Mouse (Mus musculus): ENCODE results near the gene Retsat. TPM values are rescaled to one million over a fixed set of nuclear protein-coding genes. Genes with fewer than 3 reads are reported as not detected.

Gene Retsat
- total and polyA plus RNA-seq, 2 experiments from 2014 or later: 41.8 to 64.4 TPM

DNA sequence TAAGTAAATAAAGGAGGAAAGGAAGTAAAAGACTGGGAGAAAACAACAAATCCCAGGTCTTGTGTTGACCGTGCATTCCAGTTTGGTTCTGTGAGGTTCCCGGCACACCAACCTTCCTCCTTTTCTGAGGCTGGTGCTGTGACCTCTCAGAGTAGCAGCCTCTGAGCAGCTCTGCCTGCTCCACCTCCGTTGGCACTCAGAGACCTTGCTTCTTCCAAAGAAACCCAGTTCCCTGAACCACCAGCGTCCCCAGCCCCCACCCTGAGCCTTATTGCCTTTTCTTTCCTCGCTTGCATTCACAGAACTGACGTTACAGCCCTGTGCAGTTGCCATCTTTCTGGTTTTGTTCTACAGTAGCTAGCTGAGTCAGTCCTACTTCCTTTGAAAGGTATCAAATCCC lies 1.9 kb downstream of the Retsat start:
- DNase-seq (ENCODE audit: low spot score): no peak
- Histone ChIP-seq H3K4me3 (ENCODE audit: low read depth, low read length) (no peak overlapping the region), H3K4me1 (ENCODE audit: control insufficient read depth, insufficient read depth) (peaks cover 19% of the 10 kb centered on the region), H3K27me3 (ENCODE audit: control insufficient read depth, insufficient read depth, low read length) (no peaks in the 10 kb centered on the region), H3K4me2 (ENCODE audit: low read depth, low read length) (no peak overlapping the region), H3K9ac (replicated peaks; ENCODE audit: low read depth, low read length) (no peak overlapping the region), H3K9me3 (replicated peaks; ENCODE audit: control insufficient read depth, low read length) (no peaks in the 10 kb centered on the region), H3K36me3 (replicated peaks; ENCODE audit: control insufficient read depth, insufficient read depth, low read length) (peaks cover 27% of the 10 kb centered on the region), H3K27ac (ENCODE audit: low read depth) (no peak overlapping the region)
- ATAC-seq (ENCODE audit: insufficient read depth, low read depth): no peak
- 75% methylated on average over 6 of the region's 6 CpGs for WGBS
- TF ChIP-seq EP300 (IDR thresholded peaks at IDR 0.05; ENCODE audit: low read depth) (no peak), CTCF (IDR thresholded peaks at IDR 0.05; ENCODE audit: low read depth) (no peak)

DNA sequence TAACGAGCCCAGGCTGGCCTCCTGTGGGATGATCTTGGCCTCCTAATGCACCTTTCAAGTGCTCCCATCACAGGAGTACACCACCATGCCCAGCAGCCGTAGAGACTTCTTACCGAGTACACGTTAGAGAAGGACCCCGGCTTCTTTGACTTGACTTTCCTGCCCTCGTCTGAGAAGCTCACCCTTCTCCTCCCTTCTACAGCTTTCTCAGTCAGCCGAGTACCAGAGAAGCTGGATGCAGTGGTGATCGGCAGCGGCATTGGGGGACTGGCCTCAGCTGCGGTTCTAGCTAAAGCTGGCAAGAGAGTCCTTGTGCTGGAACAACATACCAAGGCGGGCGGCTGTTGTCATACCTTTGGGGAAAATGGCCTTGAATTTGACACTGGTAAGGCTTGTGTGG lies 2.5 kb downstream of the Retsat start:
- WGBS: 86% methylated on average over 12 of the region's 12 CpGs
- no peak overlapping the region for H3K9ac ChIP-seq (replicated peaks; ENCODE audit: low read depth, low read length)
- DNase-seq (ENCODE audit: low spot score) (no peak), ATAC-seq (ENCODE audit: insufficient read depth, low read depth) (no peak)
- H3K27me3 ChIP-seq (ENCODE audit: control insufficient read depth, insufficient read depth, low read length): no peaks in the 10 kb centered on the region
- no peak overlapping the region for H3K4me3 ChIP-seq (ENCODE audit: low read depth, low read length)
- H3K36me3 ChIP-seq (replicated peaks; ENCODE audit: control insufficient read depth, insufficient read depth, low read length): peaks cover 32% of the 10 kb centered on the region
- H3K9me3 ChIP-seq (replicated peaks; ENCODE audit: control insufficient read depth, low read length): no peaks in the 10 kb centered on the region
- no peak for TF ChIP-seq EP300 (IDR thresholded peaks at IDR 0.05; ENCODE audit: low read depth)
- TF ChIP-seq CTCF (IDR thresholded peaks at IDR 0.05; ENCODE audit: low read depth): no peak
- no peak overlapping the region for H3K4me2 ChIP-seq (ENCODE audit: low read depth, low read length)
- H3K27ac ChIP-seq (ENCODE audit: low read depth): no peak overlapping the region
- peaks cover 19% of the 10 kb centered on the region for H3K4me1 ChIP-seq (ENCODE audit: control insufficient read depth, insufficient read depth)

- ATAC-seq (ENCODE audit: insufficient read depth, low read depth): no peak
These were observed 3.5 kb downstream of the Retsat start for GRCm38 (mm10) chr6:72601732-72602131.

DNA sequence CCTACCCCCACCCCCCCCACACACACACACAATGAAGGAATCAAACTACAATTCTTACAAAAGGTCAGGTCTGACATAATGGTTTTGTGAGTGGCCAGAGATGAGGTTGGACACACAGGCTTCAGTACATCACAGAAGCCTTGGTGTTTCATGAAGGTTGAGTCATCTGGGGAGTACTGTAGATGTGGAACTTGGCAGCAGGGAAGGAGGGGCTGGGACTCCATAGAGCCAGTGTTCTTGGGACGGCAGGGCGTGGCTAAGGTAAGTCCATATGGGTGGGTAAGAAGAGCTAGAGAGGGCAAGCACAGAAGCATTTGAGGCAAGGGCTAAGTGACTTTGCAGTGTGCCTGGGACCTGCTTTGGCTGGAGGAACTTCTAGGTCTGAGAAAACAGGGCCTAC lies 5.8 kb downstream of the Retsat start:
- no peak overlapping the region for H3K4me2 ChIP-seq (ENCODE audit: low read depth, low read length)
- peaks cover 5% of the 10 kb centered on the region for H3K4me1 ChIP-seq (ENCODE audit: control insufficient read depth, insufficient read depth)
- H3K4me3 ChIP-seq (ENCODE audit: low read depth, low read length): no peak overlapping the region
- H3K9me3 ChIP-seq (replicated peaks; ENCODE audit: control insufficient read depth, low read length): no peaks in the 10 kb centered on the region
- no peak overlapping the region for H3K9ac ChIP-seq (replicated peaks; ENCODE audit: low read depth, low read length)
- 86% methylated on average over 2 of the region's 2 CpGs for WGBS
- H3K36me3 ChIP-seq (replicated peaks; ENCODE audit: control insufficient read depth, insufficient read depth, low read length): peaks cover 61% of the 10 kb centered on the region
- DNase-seq (ENCODE audit: low spot score) (no peak), ATAC-seq (ENCODE audit: insufficient read depth, low read depth) (no peak)
- H3K27ac ChIP-seq (ENCODE audit: low read depth): no peak overlapping the region
- H3K27me3 ChIP-seq (ENCODE audit: control insufficient read depth, insufficient read depth, low read length): no peaks in the 10 kb centered on the region
- TF ChIP-seq CTCF (IDR thresholded peaks at IDR 0.05; ENCODE audit: low read depth) (no peak), EP300 (IDR thresholded peaks at IDR 0.05; ENCODE audit: low read depth) (no peak)

More at GRCm38 (mm10) chr6:72601732-72602131, 3.5 kb downstream of the Retsat start:
- Histone ChIP-seq H3K36me3 (replicated peaks; ENCODE audit: control insufficient read depth, insufficient read depth, low read length) (peaks cover 42% of the 10 kb centered on the region), H3K4me3 (ENCODE audit: low read depth, low read length) (no peak overlapping the region), H3K27ac (ENCODE audit: low read depth) (no peak overlapping the region), H3K4me1 (ENCODE audit: control insufficient read depth, insufficient read depth) (peaks cover 17% of the 10 kb centered on the region), H3K4me2 (ENCODE audit: low read depth, low read length) (no peak overlapping the region), H3K27me3 (ENCODE audit: control insufficient read depth, insufficient read depth, low read length) (no peaks in the 10 kb centered on the region), H3K9me3 (replicated peaks; ENCODE audit: control insufficient read depth, low read length) (no peaks in the 10 kb centered on the region), H3K9ac (replicated peaks; ENCODE audit: low read depth, low read length) (no peak overlapping the region)
- peak; percentile 55 for DNase-seq (ENCODE audit: low spot score)
- WGBS: 46% methylated on average over 1 of the region's 1 CpGs
- TF ChIP-seq CTCF (IDR thresholded peaks at IDR 0.05; ENCODE audit: low read depth) (peak; percentile 84), EP300 (IDR thresholded peaks at IDR 0.05; ENCODE audit: low read depth) (no peak)

DNA sequence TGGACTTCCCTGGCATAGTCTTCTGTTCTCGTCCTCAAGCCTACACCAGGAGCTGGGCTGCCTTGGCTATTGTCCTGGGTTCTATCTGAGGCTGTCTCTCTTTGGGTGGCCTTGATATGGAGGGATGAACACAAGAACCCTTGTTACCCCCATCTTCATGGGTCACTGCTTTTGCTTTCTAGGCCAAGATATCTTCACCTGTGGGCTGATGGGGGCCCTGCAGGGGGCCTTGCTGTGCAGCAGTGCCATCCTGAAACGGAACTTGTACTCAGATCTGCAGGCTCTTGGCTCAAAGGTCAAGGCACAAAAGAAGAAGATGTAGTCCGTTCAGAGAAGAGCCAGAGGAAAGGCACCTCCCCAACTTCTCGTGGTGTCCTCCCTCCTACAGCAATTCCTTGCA lies 8.8 kb downstream of the Retsat start:
- no peak for ATAC-seq (ENCODE audit: insufficient read depth, low read depth)
- TF ChIP-seq CTCF (IDR thresholded peaks at IDR 0.05; ENCODE audit: low read depth) (no peak), EP300 (IDR thresholded peaks at IDR 0.05; ENCODE audit: low read depth) (no peak)
- H3K36me3 ChIP-seq (replicated peaks; ENCODE audit: control insufficient read depth, insufficient read depth, low read length): peaks cover 90% of the 10 kb centered on the region

GRCm38 (mm10) chr6:72607676-72608075 lies 9.4 kb downstream of the Retsat start:
- H3K27ac ChIP-seq (ENCODE audit: low read depth): no peak overlapping the region
- no peaks in the 10 kb centered on the region for H3K9me3 ChIP-seq (replicated peaks; ENCODE audit: control insufficient read depth, low read length)
- peaks cover 88% of the 10 kb centered on the region for H3K36me3 ChIP-seq (replicated peaks; ENCODE audit: control insufficient read depth, insufficient read depth, low read length)
- H3K4me2 ChIP-seq (ENCODE audit: low read depth, low read length): no peak overlapping the region
- DNase-seq (ENCODE audit: low spot score) (no peak), ATAC-seq (ENCODE audit: insufficient read depth, low read depth) (no peak)
- 73% methylated on average over 5 of the region's 5 CpGs for WGBS
- no peak overlapping the region for H3K4me3 ChIP-seq (ENCODE audit: low read depth, low read length)
- TF ChIP-seq EP300 (IDR thresholded peaks at IDR 0.05; ENCODE audit: low read depth): no peak
- no peak for TF ChIP-seq CTCF (IDR thresholded peaks at IDR 0.05; ENCODE audit: low read depth)
- H3K4me1 ChIP-seq (ENCODE audit: control insufficient read depth, insufficient read depth): no peaks in the 10 kb centered on the region
- H3K27me3 ChIP-seq (ENCODE audit: control insufficient read depth, insufficient read depth, low read length): no peaks in the 10 kb centered on the region
- H3K9ac ChIP-seq (replicated peaks; ENCODE audit: low read depth, low read length): no peak overlapping the region

More for the DNA sequence above, 8.8 kb downstream of the Retsat start:
- Histone ChIP-seq H3K4me1 (ENCODE audit: control insufficient read depth, insufficient read depth) (no peaks in the 10 kb centered on the region), H3K27ac (ENCODE audit: low read depth) (no peak overlapping the region), H3K9ac (replicated peaks; ENCODE audit: low read depth, low read length) (no peak overlapping the region), H3K9me3 (replicated peaks; ENCODE audit: control insufficient read depth, low read length) (no peaks in the 10 kb centered on the region), H3K4me2 (ENCODE audit: low read depth, low read length) (no peak overlapping the region), H3K4me3 (ENCODE audit: low read depth, low read length) (no peak overlapping the region), H3K27me3 (ENCODE audit: control insufficient read depth, insufficient read depth, low read length) (no peaks in the 10 kb centered on the region)
- WGBS: 87% methylated on average over 4 of the region's 4 CpGs
- no peak for DNase-seq (ENCODE audit: low spot score)
